Mouse (Mus musculus): ENCODE results near the gene Fam193a.

The Fam193a gene

GRCm38 (mm10) chr5:34520458-34521209 lies 150.9 kb downstream of the Fam193a start:
- no peak for DNase-seq (ENCODE audit: low read depth, low spot score)

GRCm38 (mm10) chr5:34521337-34521736 lies 151.6 kb downstream of the Fam193a start:
- no peak for DNase-seq (ENCODE audit: low read depth, low spot score)

- DNase-seq (ENCODE audit: low read depth, low spot score), result no peak
Measured at GRCm38 (mm10) chr5:34523958-34524485, 154.3 kb downstream of the Fam193a start.

- DNase-seq (ENCODE audit: low read depth, low spot score), result no peak
Measured at GRCm38 (mm10) chr5:34524511-34524910, 154.8 kb downstream of the Fam193a start.

- peak; percentile 59 for DNase-seq (ENCODE audit: low read depth, low spot score)
Measured at GRCm38 (mm10) chr5:34525663-34526476, 156.1 kb downstream of the Fam193a start, which contains the start of gene Sh3bp2. TSS of gene Sh3bp2 (plus strand) at chr5:34525838.

GRCm38 (mm10) chr5:34526477-34526775 lies 156.7 kb downstream of the Fam193a start:
- DNase-seq (ENCODE audit: low read depth, low spot score), result no peak

- DNase-seq (ENCODE audit: low read depth, low spot score), result no peak
Measured at GRCm38 (mm10) chr5:34527352-34527751, 157.6 kb downstream of the Fam193a start.

GRCm38 (mm10) chr5:34528724-34529123 lies 159.0 kb downstream of the Fam193a start:
- DNase-seq (ENCODE audit: low read depth, low spot score), result no peak

GRCm38 (mm10) chr5:34530116-34530515 lies 160.4 kb downstream of the Fam193a start:
- no peak for DNase-seq (ENCODE audit: low read depth, low spot score)

- DNase-seq (ENCODE audit: low read depth, low spot score), result no peak
Measured at GRCm38 (mm10) chr5:34530687-34531086, 161.0 kb downstream of the Fam193a start.

- DNase-seq (ENCODE audit: low read depth, low spot score), result no peak
Measured at GRCm38 (mm10) chr5:34533066-34533465, 163.3 kb downstream of the Fam193a start.

GRCm38 (mm10) chr5:34533820-34534219 lies 164.1 kb downstream of the Fam193a start:
- no peak for DNase-seq (ENCODE audit: low read depth, low spot score)

GRCm38 (mm10) chr5:34534776-34535581 lies 165.2 kb downstream of the Fam193a start:
- DNase-seq (ENCODE audit: low read depth, low spot score), result no peak

GRCm38 (mm10) chr5:34535831-34536230 lies 166.1 kb downstream of the Fam193a start:
- DNase-seq (ENCODE audit: low read depth, low spot score), result no peak

All from retina, postnatal 7 days (tissue).